Mouse (Mus musculus) G1E-ER4 (cell line): ENCODE data around the gene Acvrl1. TPM values are rescaled to one million over a fixed set of nuclear protein-coding genes. Genes with fewer than 3 reads are reported as not detected.

Experiments used
- GATA1 ChIP-seq: IDR thresholded peaks from one replicate; pipeline ENCODE4 v1.8.0; 2012; ENCODE audit warnings: low read length, inconsistent platforms
- polyA plus RNA-seq: library from polyadenylated mRNA; stranded (reverse); fragments of >175 nt; gene quantifications from 2 replicates; pipeline ENCODE4 v1.2.3, GENCODE M21; 2012

The Acvrl1 gene
- polyA plus RNA-seq, 1 experiment, result not detected

GRCm38 (mm10) chr15:101173421-101174211 is 45.3 kb downstream of the Acvrl1 start, which contains the start of gene Acvr1b:
TSS of gene Acvr1b (plus strand) at chr15:101174067.
- TF ChIP-seq GATA1, result no peak

DNA sequence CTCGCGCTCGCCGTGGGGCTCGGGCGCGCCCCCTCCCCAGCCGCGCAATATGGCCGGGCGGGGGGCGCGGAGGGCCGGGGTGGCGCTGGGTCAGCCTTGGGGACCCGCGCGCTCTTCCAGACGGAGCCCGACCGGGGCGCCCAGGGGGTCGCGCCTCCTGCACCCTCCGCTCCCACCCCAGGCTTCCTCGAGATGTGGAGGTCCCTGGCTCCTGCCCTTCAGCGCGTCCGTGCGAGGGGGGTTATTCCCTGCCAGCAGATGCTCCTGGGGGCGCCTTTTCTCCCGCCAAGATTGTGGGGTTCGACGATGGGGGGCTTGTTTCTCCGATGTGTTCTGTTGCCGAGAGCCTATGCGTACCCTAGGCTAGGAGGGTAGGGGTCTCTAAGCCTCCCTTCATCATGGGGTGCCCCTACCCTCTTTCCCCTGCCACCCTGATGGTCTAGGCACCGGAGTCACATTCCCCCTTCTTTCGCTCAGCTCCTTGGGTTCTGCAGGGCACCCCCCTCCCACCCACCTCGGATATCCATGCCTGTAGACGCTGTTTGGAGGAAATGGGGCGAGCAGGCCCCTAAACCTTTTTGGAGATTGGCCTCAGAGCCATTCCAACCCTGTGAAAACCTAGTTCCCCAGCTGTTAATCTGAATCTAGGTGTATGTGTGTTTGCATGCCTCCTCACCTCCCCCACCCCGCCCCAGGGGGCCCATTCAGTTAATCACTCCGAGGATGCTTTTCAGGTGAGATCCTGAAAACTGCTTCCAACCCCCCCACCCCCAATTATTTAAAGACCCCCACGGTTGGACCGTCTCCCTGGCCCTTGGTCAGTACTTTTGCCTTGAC is 46.2 kb downstream of the Acvrl1 start:
- TF ChIP-seq GATA1, result no peak

DNA sequence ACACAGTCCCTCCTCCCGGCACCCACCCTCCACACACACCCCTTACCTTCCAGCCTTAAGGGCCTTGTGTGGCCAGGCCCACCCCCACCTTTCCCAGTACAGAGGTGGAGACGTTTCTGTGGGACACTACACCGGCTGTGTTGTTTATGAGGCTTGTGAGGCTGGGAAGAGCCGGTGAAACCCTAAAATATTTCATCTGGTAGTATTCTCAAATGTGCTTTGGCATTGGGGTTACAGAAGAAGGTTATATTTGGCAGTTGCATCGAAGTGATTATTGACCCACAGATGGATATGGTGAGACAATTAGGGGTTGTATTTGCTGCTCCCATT is 46.8 kb downstream of the Acvrl1 start:
- no peak for TF ChIP-seq GATA1

DNA sequence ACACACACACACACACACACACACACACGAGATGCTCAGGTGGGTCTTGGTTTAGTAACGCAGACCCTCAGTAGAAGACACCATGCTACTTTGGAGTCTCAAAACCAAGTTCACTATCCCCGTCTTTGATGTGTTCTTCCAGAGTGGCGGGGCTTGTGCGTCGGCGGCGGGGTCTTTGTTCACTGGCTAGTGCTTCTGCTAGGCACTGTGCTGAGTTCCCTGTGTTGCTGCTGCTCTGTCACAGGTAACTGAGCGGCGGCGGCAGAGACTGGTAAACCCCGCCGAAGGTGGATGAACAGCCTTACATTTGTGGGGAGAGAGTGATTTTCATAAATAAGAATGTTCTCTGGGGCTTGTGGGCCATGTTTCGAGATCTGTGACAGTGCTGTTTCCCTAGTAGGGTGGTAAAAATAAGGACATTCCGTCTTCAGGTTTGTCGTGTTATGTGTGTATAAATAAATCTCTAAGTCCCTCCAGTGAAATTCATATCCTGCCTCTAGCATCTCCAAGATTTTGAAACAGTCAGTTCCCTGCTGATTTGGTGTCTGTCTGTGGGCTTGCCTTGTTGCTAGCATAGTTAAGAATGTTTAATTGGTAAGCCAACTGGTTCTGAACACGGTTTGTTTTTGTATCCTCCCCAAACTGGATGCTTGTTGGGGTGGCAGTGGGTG is 47.4 kb downstream of the Acvrl1 start:
- no peak for TF ChIP-seq GATA1

DNA sequence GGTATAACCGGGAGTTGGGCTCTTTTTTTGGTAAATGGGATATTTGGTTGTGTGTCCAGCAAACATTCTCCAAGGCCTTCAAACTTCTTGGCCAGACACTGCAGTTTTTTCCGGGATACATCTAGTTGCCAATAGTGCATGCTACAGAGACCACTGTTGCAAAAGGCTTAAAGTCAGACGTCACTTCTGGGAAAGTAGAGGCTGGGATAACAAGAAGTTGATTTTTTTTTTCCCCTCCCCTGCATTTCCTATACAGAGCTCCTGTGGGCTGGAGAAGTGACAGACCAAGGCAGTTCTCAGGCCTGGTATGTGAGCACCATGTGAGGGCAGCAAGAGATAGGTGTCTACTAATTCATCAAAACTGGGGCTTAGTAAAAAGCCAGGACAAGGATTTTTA is 48.0 kb downstream of the Acvrl1 start:
- no peak for TF ChIP-seq GATA1

GRCm38 (mm10) chr15:101176795-101177691 is 48.7 kb downstream of the Acvrl1 start:
- TF ChIP-seq GATA1, result no peak

GRCm38 (mm10) chr15:101180363-101181105 is 52.2 kb downstream of the Acvrl1 start:
- TF ChIP-seq GATA1, result no peak

DNA sequence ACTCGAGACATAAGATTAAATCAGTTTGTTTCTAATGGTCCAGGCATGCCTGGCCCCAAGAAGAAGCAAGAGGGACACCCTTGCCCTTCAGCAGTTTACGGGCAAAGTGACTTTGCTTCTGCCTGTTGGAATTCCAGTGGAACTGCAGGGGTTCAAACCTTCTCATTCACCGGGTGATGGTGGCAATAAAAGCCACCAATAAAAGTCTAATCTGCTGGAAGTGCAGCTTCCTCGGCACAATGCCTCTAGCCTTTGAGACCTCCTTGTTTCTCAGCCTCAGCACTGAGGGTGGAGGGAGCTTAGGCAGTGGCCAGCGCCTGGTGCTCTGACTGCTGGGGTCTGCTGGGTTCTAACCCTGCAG is 52.8 kb downstream of the Acvrl1 start:
- no peak for TF ChIP-seq GATA1

DNA sequence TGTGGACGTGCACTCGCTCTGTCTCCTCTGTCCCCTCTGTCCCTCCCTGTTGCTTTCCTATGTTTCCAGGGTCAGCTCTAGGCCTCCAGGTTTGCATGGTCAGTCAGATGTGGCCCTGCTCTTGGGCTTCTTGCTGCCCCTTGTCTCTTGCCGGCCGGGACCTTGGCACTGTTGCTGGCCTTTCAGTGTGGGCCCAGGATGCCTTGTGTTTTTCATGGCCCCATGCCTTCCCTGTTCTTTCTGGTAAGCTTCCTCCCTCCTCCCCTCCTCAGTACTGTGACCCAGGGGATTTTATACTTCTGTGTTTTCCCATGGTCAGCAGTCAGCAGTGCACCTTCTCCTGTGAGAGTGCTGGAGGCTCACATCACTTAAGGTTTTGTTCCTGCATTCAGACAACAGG is 53.2 kb downstream of the Acvrl1 start:
- TF ChIP-seq GATA1, result no peak

- no peak for TF ChIP-seq GATA1
Measured at GRCm38 (mm10) chr15:101182676-101183075, 54.4 kb downstream of the Acvrl1 start.

GRCm38 (mm10) chr15:101184300-101184699 is 56.0 kb downstream of the Acvrl1 start:
- TF ChIP-seq GATA1, result no peak

DNA sequence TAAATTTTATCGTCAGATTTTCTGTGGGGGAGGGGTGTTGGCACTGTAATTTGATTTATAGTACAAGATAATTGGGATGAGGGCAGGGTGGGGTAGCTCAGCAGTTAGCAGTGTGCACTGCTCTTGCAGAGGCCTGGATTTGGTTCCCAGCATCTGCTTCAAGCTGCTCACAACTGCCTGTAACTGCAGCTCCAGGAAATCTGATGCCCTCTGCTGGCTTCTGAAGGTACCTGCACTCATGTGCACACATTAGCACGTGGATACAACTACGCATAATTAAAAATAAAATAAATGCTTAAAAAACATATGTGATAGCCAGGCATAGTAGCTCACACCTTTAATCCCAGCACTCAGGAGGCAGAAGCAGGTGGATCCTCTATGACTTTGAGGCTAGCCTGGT is 57.2 kb downstream of the Acvrl1 start:
- TF ChIP-seq GATA1, result no peak

- no peak for TF ChIP-seq GATA1
Measured at GRCm38 (mm10) chr15:101187907-101188306, 59.6 kb downstream of the Acvrl1 start.

- no peak for TF ChIP-seq GATA1
Measured at GRCm38 (mm10) chr15:101189981-101190761, 61.8 kb downstream of the Acvrl1 start.

DNA sequence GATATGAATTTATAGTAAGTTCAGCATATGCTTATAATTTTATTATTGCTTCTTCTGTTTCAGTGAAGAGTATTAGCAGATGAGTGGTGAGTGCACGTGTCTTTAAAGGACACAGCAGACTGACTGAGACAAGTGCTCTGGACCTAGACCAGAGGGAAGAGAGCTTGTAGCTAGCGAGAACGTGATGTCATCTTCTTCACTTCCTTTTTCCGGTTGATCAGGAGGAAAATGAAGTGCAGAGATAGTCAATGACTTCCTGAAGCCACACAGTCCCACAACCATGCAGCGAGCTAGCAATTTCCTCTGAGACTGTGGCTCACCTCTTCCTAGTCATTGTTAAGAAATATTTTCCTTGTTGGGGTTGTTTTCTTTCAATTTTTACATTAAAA is 62.4 kb downstream of the Acvrl1 start:
- TF ChIP-seq GATA1, result no peak
